Mouse (Mus musculus) frontal cortex, postnatal 25 days (tissue): ENCODE measurements around the gene Copa.

Source experiments
- DNase-seq, 2 experiments: peaks; one replicate each; pipeline ENCODE4 v3.0.0; 2022; ENCODE audit warnings: low spot score in 2 of 2

Copa gene

GRCm38 (mm10) chr1:172082899-172083445 lies 643 bp downstream of the Copa start:
- no peak for DNase-seq

- no peak for DNase-seq
These were observed 11.2 kb downstream of the Copa start for GRCm38 (mm10) chr1:172093522-172093921.

DNA sequence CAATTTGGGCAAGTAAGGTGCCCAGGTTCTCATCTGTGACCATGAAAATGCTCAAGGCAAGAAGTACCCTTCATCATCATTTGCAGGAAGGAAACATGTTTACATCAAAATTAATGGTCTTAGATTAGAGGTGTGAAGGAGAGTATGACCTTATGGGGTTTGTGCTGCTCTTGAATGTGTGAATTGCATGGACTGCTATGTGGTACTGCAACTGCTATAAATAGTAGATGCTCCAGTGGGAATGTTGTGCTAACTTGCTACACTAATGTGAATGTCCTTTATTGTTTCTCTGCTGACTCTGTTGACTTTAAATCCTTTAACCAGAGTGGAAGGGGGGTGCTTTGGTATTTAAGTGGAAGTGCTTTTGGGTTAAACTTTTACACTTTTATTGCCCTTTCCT lies 12.0 kb downstream of the Copa start:
- no peak for DNase-seq

DNA sequence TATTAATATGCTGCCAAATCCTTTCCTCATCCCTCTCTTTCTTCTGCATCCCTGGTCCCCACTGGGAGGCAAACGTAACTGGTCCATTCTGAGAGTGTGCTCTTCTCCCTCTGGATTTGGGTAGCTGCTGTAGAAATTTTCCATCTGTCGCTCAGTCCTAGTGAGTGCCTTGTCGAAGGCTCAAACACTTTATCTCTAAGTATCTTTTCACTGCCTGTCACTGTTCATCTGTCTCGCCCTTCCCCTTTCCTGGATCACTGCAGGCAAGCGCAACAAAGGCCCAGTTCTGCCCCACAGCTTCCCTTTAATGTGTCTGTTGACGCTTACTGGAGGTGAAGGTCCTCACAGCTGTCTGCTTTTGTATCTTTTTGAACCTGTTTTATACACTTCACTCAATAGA lies 12.9 kb downstream of the Copa start:
- no peak for DNase-seq

DNA sequence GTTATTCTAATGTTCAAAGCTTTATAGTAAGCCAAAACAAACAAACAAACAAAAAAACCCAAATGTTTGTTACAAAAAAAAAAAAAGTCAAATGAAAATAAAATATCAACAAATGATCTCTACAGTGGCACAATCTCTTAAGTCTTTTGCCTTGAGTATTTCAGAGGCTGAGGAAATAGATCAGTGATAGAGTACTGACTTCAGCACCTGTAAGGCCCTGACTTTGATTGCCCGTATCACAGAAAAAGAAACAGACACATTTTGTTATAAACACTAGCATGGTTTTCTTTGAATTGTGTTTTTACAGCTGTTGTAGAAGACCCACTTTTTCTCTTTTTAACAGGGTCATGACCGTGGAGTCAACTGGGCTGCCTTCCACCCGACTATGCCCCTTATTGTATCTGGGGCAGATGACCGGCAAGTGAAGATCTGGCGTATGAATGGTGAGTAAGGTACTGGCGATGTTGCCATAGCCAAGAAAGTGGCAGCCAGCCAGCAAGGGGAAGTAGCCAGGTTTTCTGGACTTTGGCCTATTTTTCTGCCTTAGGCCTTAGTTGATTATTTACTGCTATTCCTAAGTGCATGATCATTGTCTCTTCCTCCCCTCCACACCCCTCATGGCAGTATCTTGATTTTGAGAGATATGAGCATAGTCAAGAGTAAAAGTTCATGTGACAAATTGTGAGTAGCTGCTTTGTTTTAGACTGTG lies 17.1 kb downstream of the Copa start:
- no peak for DNase-seq

DNA sequence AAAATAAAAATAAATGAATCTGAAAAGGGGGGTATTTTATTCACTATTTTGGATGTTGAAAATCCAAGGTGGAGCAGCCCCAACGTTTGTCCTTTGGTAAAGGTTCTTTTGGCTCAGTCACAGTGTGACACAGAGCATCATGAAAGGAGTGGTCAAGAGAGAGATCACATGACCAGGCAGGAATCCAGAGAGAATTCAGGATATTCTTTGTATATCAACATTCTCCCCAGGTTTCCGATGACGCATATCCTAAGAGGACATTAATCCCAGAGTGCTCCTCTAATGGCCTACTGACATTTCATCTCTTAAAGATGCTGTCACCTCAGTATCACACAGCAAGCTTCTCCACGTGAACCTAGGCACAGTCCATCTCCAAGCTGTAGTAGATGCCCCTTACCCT lies 21.3 kb downstream of the Copa start:
- DNase-seq, result no peak

- DNase-seq, result no peak
These were observed 22.8 kb downstream of the Copa start for GRCm38 (mm10) chr1:172105101-172105500.

DNA sequence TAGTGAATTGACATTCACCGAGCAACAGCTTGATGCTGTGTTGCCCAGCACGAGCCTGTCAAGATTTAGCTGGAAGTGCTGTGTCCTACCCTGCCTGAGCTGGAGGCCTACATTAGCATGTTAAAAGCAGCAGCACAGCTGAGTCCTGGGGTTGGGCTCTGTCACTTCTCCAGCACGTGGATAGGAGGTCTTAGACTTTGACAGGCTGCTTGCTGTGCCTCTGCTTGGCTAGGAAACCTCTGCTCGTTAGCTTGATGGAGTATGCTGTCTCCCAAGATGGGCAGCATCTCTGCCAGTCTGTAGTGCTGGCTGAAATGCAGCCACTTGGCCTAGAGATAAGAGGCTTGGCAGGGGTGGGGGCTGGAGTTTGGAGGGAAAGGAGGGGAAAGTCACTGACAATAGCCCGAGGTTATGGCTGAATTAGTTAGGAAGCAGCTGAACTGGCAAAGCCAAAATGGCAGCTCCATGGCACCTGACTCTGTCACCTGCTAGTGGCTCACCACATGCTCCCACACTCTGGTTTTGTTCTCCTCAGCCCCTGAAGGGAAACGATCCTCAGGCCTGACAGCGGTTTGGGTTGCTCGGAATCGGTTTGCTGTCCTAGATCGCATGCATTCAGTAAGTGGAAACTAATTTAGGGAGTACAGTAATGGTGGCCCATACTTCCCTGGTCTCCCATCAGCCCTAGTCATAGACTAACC lies 25.6 kb downstream of the Copa start:
- DNase-seq, result no peak

DNA sequence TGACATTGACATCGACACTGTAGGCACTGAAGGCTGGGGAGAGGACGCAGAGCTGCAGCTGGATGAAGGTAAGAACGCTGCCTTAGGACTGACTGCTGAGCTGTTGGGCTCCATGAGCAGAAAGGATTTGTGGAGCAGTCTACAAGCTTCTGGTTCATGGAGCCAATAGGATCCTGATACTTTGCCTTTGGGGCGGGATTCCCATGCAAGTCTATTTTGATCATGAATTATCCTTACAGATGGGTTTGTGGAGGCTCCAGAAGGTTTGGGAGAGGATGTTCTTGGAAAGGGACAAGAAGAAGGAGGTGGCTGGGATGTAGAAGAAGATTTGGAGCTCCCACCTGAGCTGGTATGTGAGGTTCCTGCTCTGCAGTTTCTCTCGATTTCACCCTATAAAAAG lies 34.6 kb downstream of the Copa start:
- no peak for DNase-seq

- no peak for DNase-seq
These were observed 36.8 kb downstream of the Copa start for GRCm38 (mm10) chr1:172119100-172119499.

DNA sequence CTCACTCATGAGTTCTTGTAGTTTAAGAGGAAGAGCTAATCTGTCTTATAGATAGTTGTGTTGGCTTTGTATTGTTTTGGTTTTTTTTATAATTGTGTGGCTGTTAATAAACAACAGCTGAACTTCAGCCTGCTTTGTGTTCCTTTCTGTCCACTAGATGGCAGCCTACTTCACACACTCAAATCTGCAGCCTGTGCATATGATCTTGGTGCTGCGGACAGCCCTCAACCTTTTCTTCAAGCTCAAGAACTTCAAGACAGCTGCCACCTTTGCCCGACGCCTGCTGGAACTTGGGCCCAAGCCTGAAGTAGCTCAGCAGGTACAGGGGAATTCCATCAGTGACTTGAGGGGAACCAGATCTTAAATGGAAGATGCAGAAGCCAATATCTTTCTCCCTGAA lies 37.4 kb downstream of the Copa start:
- no peak for DNase-seq

- DNase-seq, result no peak
These were observed 40.3 kb downstream of the Copa start for GRCm38 (mm10) chr1:172122671-172123070.

DNA sequence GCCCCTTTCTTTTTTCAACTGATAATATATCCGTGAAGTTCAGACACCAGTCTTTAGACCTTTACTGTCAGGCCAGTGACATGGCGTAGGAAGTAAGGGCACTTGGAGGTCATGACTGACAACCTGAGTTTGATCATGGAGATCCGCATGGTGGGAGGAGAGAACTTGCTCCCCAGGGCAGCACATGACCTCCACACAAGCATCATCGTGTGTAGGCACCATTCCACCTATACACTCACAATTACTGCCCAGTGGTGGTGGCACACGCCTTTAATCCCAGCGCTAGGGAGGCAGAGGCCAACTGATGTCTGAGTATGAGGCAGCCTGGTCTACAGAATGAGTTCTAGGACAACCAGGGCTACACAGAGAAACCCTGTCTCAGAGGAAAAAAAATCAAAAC lies 42.2 kb downstream of the Copa start:
- DNase-seq, result no peak

DNA sequence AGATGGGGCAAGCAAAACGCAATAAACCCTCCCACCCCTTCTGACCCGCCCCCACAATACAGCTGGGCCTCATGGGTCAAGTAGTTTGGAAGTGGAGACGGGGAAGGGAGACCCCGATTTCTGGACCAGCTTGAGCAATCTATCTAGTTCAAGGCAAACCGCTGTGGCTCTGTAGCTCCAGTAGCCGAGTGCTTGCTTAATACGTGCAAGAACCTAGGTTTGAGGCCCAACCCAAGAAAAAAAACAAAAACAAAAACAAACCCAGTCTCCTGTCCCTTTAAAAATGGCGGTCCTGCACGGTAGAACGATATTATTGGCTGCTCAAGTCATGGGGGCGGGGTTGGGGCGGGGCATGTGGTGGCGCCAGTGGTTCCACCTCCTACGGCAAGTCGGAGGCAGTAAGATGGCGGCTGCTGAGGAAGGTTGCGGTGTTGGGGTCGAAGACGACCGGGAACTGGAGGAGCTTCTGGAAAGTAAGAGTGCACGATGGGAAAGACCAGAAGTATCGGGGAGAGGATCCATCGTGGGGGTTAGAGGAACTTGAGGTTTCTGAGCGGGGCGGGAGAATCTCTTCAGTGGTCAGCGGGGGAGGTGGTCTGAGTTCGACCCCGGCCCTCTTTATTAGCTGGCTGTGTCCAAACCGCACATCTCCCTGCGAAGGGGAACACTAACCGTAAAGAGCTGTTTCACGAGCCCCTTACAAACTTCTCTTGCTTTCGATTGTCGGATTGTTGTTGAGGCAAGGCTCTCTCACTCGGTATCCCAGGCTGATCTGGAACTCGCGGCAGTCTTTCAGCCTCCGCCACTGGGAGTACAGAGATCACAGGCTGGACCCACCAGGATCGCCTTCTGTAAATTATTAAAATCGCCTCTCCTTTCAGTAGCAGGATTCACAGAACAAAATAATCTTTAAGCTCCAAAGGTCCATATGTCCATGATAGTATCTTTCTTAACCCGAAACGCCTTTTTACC lies 44.3 kb downstream of the Copa start, which contains the start of gene Pex19:
Pex19 (plus strand) TSS at position 380 of the 972 bp plus-strand sequence.
- peak; percentile 41 to 56 for DNase-seq

GRCm38 (mm10) chr1:172127487-172127886 lies 45.2 kb downstream of the Copa start:
- no peak for DNase-seq

GRCm38 (mm10) chr1:172128563-172128962 lies 46.2 kb downstream of the Copa start:
- DNase-seq, result no peak

- no peak for DNase-seq
These were observed 46.8 kb downstream of the Copa start for GRCm38 (mm10) chr1:172129108-172129507.

GRCm38 (mm10) chr1:172129780-172130179 lies 47.5 kb downstream of the Copa start:
- no peak for DNase-seq

DNA sequence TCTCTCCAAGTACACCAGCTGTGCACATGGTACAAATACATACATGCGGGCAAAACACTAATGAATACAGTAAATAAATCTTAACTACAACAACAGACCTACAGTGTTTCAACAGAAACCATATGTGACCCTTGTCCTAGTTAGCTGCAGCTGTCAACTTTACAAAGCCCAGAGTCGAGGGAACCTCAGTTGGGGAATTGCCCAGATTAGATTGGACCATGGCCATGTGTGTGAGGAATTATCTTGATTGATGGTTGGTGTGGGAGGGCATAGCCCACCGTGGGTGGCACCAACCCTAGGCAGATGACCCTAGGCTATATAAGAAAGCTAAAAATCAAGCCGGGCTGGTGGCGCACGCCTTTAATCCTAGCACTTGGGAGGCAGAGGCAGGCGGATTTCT lies 50.0 kb downstream of the Copa start:
- DNase-seq, result no peak

GRCm38 (mm10) chr1:172133535-172133934 lies 51.2 kb downstream of the Copa start:
- DNase-seq, result no peak

GRCm38 (mm10) chr1:172134072-172134471 lies 51.7 kb downstream of the Copa start:
- DNase-seq, result no peak

GRCm38 (mm10) chr1:172140160-172140559 lies 57.8 kb downstream of the Copa start:
- no peak for DNase-seq
